Mouse (Mus musculus): Measurements from ENCODE around the gene Efcab6. TPM values are rescaled to one million over a fixed set of nuclear protein-coding genes. Genes with fewer than 3 reads are reported as not detected.

The Efcab6 gene
- polyA plus RNA-seq, 1 experiment = not detected

DNA sequence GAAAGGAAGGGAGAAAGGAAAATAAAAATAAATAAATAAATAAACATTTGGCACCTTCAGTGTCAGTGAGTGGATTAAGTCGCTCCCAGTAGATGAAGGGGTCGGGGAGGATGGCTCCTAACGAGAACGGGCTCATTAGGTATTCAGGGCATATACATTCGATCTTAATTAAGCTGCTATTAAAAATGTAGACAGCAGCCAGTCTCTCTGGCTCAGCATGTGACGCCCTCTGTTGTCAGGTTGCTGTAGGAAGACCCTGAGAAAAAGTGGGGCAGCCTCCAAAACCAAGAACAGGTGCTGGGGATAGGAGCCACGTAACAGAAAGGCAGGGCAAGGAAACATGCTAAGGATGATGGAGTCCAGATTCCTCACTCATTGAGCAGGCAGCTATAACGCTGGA is 39.5 kb downstream of the Efcab6 start:
- Histone ChIP-seq H3K36me3 (replicated peaks; ENCODE audit: low read length) (no peaks in the 10 kb centered on the region), H3K27me3 (replicated peaks) (peaks cover 2% of the 10 kb centered on the region), H3K9me3 (no peaks in the 10 kb centered on the region), H3K4me3 (replicated peaks) (no peak overlapping the region), H3K4me1 (no peaks in the 10 kb centered on the region)
- TF ChIP-seq GATA1 (IDR thresholded peaks at IDR 0.05; ENCODE audit: borderline replicate concordance, low read length) = no peak

DNA sequence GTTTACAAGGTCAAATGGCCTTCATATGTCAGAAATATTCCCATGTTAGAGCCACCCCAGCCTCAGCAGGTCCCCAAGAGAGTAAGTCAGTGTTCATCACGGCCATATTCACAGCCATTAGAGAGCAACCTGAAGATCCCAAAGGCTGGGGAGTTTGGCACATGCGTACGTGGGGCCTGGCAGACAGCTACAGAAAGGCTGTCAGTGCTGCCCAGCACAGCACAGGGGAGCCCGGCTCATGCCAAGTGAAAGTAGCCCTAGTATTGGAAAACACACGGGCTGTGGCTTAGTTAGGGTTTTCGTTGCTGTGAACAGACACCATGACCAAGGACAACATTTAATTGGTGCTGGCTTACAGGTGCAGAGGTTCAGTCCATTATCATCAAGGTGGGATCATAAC is 40.3 kb downstream of the Efcab6 start:
- TF ChIP-seq FLI1 (IDR thresholded peaks at IDR 0.05; ENCODE audit: low read length) (no peak), GATA1 (IDR thresholded peaks at IDR 0.05; ENCODE audit: borderline replicate concordance, low read length) (no peak)
- no peak overlapping the region for H3K4me3 ChIP-seq (replicated peaks)
- H3K36me3 ChIP-seq (replicated peaks; ENCODE audit: low read length) = no peaks in the 10 kb centered on the region
- H3K9me3 ChIP-seq = peaks cover 2% of the 10 kb centered on the region; the same call in 1 of the 2 replicates
- H3K4me1 ChIP-seq = no peaks in the 10 kb centered on the region
- H3K27me3 ChIP-seq (replicated peaks) = peaks cover 2% of the 10 kb centered on the region

DNA sequence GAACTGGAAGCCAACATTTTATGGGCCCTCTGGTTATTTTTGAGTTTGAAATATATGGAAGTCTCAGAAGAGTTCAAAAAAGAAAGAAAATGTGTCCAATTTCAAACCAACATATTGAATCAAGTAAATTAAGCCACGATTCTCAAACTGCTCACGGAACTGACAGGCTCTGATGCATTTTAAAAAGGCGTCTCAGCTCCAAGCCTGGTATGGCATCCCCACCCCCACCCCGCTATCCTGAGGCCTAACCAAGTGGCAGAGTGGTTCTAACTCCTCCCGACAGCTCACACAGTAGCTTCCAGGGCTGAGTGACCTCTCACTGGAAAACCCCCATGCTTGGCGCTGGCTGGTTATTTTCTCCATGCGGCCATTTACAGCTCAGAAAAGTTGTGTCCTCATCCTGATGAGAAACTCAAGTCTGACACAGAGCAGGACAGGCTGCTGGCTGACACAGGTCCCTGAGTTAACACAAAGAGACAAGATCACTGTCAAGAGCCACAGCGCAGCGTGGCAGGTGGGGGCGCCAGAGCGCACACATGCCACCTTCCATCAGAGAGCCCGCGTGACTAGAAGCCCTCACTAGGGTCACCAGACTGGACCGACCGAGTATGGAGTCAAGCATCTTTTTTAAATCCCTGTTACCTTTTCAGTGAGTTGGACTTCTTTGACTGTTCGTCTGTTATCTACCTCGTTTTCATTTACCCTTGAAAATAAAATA is 55.7 kb downstream of the Efcab6 start:
- peaks cover 28% of the 10 kb centered on the region for H3K27me3 ChIP-seq (replicated peaks)
- no peaks in the 10 kb centered on the region for H3K4me1 ChIP-seq
- TF ChIP-seq FLI1 (IDR thresholded peaks at IDR 0.05; ENCODE audit: low read length) (no peak), GATA1 (IDR thresholded peaks at IDR 0.05; ENCODE audit: borderline replicate concordance, low read length) (no peak)
- H3K4me3 ChIP-seq (replicated peaks) = no peak overlapping the region
- H3K36me3 ChIP-seq (replicated peaks; ENCODE audit: low read length) = no peaks in the 10 kb centered on the region
- no peaks in the 10 kb centered on the region for H3K9me3 ChIP-seq

DNA sequence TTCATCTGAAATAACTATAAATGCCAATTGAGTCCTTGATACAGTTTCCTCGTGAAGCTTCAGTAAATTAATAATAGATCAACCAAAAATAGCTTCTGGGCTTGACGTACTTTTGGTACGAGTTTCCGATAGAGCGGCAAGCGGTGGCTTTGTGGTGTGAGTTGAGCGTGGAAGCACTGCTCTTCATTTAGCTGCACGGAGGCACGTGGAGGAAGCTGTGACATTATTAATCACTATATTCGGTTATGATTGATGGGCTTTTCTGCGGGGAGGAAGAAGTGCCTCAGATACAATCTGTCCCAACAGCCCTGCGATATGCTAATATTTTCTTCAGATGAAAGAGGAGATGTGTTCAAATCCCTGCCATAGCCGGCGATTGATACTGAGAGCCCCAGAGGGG is 60.9 kb downstream of the Efcab6 start:
- Histone ChIP-seq H3K27me3 (replicated peaks) (peaks cover 20% of the 10 kb centered on the region), H3K4me1 (no peaks in the 10 kb centered on the region), H3K36me3 (replicated peaks; ENCODE audit: low read length) (no peaks in the 10 kb centered on the region), H3K4me3 (replicated peaks) (no peak overlapping the region), H3K9me3 (no peaks in the 10 kb centered on the region)
- no peak for TF ChIP-seq GATA1 (IDR thresholded peaks at IDR 0.05; ENCODE audit: borderline replicate concordance, low read length)
- no peak for TF ChIP-seq FLI1 (IDR thresholded peaks at IDR 0.05; ENCODE audit: low read length)

DNA sequence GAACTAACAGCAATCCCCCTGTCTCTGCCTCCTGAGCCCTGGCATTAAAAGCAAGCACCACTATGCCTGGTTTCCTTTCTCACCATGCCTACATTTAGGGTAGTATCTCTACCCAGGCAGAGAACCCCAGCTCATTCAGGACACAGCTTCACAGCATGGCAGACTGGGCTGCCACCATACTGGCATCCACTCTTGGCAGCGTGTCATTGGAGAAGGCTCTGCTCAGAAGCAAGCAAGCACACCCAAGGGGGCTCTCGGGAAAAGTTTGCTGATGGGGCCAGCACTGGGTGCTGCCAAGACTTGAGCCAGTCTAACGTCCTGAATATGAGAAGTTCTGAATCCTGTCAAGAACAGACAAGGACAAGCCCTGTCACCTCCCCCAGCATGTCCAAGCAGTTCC is 66.1 kb downstream of the Efcab6 start:
- H3K4me3 ChIP-seq (replicated peaks) = no peak overlapping the region
- peaks cover 5% of the 10 kb centered on the region for H3K27me3 ChIP-seq (replicated peaks)
- no peaks in the 10 kb centered on the region for H3K9me3 ChIP-seq

DNA sequence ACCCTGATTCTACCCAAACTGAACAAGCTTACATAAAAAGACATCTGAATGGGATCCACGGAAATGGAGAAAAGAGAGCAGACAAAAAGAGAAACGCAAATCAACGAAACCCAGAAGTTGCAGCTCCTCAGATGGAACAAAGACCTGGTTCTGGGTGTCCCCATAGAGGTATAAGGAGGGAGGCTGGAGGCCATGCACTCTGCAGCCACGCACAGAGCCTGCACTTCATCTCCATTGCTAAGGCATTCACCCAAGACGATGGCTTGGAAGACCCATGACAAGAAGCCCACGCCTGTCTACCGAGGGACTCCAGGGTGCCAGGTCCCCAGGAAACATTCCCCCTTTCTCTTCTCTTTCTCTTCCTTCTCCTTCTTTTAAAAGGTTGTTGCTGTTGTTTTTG is 66.6 kb downstream of the Efcab6 start:
- TF ChIP-seq GATA1 (IDR thresholded peaks at IDR 0.05; ENCODE audit: borderline replicate concordance, low read length) = no peak
- TF ChIP-seq FLI1 (IDR thresholded peaks at IDR 0.05; ENCODE audit: low read length) = no peak
- no peak overlapping the region for H3K4me3 ChIP-seq (replicated peaks)
- H3K36me3 ChIP-seq (replicated peaks; ENCODE audit: low read length) = no peaks in the 10 kb centered on the region
- H3K4me1 ChIP-seq = no peaks in the 10 kb centered on the region
- peaks cover 5% of the 10 kb centered on the region for H3K27me3 ChIP-seq (replicated peaks)
- peaks cover 1% of the 10 kb centered on the region; the same call in 1 of the 2 replicates for H3K9me3 ChIP-seq

More for the DNA sequence above, 66.1 kb downstream of the Efcab6 start:
- Histone ChIP-seq H3K36me3 (replicated peaks; ENCODE audit: low read length) (no peaks in the 10 kb centered on the region), H3K4me1 (no peaks in the 10 kb centered on the region)
- no peak for TF ChIP-seq GATA1 (IDR thresholded peaks at IDR 0.05; ENCODE audit: borderline replicate concordance, low read length)
- TF ChIP-seq FLI1 (IDR thresholded peaks at IDR 0.05; ENCODE audit: low read length) = no peak

DNA sequence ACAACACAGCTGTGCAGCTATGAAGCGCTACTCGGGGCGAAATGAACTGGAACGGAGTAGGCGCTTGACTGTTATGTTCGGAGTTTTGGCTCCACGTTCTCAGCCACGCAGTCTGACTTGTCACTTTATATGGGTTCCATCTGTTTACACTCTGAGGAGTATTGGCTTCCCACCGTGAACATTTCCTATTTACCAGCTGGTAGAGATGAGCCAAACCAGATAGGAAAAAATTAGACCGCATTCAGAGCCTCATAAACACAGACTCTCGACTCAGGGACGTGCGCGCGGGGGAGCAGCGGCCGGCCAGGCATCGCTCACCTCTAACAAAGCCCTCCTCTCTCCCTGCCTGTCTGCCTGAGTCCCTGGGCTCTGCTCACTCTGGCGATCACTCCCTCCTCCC is 67.1 kb downstream of the Efcab6 start:
- no peak for TF ChIP-seq FLI1 (IDR thresholded peaks at IDR 0.05; ENCODE audit: low read length)
- Histone ChIP-seq H3K27me3 (replicated peaks) (peaks cover 4% of the 10 kb centered on the region), H3K9me3 (peaks cover 5% of the 10 kb centered on the region), H3K4me1 (no peaks in the 10 kb centered on the region), H3K36me3 (replicated peaks; ENCODE audit: low read length) (no peaks in the 10 kb centered on the region), H3K4me3 (replicated peaks) (no peak overlapping the region)

DNA sequence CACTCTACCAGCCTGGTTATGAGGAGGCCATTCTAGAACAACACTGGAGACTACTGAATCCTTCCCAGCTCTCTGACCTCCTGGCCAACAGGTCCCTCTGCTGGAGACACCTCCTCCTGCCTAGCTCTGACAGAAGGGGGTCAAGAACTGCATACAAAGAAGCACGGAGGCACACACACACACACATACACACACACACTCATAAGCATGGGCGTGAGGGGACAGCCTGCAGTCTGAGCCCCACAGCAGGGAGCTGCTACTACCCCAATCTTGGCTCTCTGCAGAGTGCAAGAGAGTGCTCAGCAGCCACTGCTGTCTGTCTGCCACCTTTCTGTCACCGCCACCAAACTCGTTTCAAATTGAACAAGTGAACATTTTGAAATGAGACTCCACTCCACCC is 67.6 kb downstream of the Efcab6 start:
- H3K27me3 ChIP-seq (replicated peaks) = peaks cover 4% of the 10 kb centered on the region
- H3K36me3 ChIP-seq (replicated peaks; ENCODE audit: low read length) = no peaks in the 10 kb centered on the region
- TF ChIP-seq FLI1 (IDR thresholded peaks at IDR 0.05; ENCODE audit: low read length) (no peak), GATA1 (IDR thresholded peaks at IDR 0.05; ENCODE audit: borderline replicate concordance, low read length) (no peak)
- no peak overlapping the region for H3K4me3 ChIP-seq (replicated peaks)
- H3K9me3 ChIP-seq = peaks cover 10% of the 10 kb centered on the region
- H3K4me1 ChIP-seq = no peaks in the 10 kb centered on the region

DNA sequence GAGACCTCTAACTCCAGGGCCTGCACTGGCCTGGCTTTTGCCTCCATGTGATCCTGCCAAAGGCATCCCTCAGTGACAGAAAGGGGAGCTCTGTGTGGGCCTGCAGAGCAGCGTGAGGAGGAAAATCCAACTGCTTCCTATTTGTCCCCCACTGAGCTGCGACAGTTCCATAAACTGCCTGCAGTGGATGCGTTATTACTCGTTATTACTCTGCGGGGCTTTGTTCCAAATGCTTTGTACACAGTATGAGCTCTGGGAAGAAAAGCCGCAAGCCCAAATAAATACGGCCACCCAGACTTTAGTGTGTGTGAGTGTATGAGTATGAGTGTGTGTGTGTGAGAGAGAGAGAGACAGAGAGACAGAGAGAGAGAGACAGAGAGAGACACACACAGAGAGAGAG is 68.3 kb downstream of the Efcab6 start:
- TF ChIP-seq GATA1 (IDR thresholded peaks at IDR 0.05; ENCODE audit: borderline replicate concordance, low read length) (no peak), FLI1 (IDR thresholded peaks at IDR 0.05; ENCODE audit: low read length) (no peak)
- no peaks in the 10 kb centered on the region for H3K4me1 ChIP-seq
- H3K27me3 ChIP-seq (replicated peaks) = peaks cover 4% of the 10 kb centered on the region

DNA sequence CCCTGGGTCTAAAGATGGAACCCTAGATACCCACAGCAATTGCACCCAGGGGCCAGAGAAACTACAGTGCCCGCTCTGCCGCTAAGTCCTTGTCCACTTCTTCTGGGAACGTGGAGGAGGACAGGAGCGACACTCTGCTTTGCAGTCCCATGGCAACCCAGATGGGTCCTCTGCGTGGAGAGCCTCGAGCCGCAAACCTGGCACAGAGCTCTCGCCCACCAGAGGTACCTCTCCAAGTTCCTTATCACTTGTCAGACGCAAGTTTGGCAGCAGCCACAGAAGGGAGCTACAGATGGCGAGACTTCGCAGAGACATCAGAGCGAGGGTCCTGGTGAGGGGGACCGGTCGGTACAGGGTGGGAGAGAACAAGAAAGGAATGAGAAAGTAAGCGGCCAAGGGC is 73.0 kb downstream of the Efcab6 start:
- TF ChIP-seq GATA1 (IDR thresholded peaks at IDR 0.05; ENCODE audit: borderline replicate concordance, low read length) (no peak), FLI1 (IDR thresholded peaks at IDR 0.05; ENCODE audit: low read length) (no peak)
- Histone ChIP-seq H3K4me1 (no peaks in the 10 kb centered on the region), H3K4me3 (replicated peaks) (no peak overlapping the region), H3K36me3 (replicated peaks; ENCODE audit: low read length) (no peaks in the 10 kb centered on the region), H3K9me3 (peaks cover 12% of the 10 kb centered on the region), H3K27me3 (replicated peaks) (peaks cover 8% of the 10 kb centered on the region)

More for the DNA sequence above, 68.3 kb downstream of the Efcab6 start:
- Histone ChIP-seq H3K9me3 (peaks cover 12% of the 10 kb centered on the region), H3K4me3 (replicated peaks) (no peak overlapping the region), H3K36me3 (replicated peaks; ENCODE audit: low read length) (no peaks in the 10 kb centered on the region)

Data from megakaryocyte, embryonic 14.5 days (primary cell).